Mouse (Mus musculus) T-helper 1 cell (primary cell): ENCODE data around the gene Fanca.

ENCODE experiments used
- in situ Hi-C: fragments of 300-600 bp; cut with MboI, MseI; formaldehyde crosslinking; loops from one replicate; pipeline ENCODE4 v1.15.1; 2025; ENCODE audit warnings: high pct_unique_total_duplicates

Gene Fanca

GRCm38 (mm10) chr8:123318467-123318911, at the start of gene Fanca:
TSS of gene Fanca (minus strand) at chr8:123318576.
- in situ Hi-C loops, result no loop called here

GRCm38 (mm10) chr8:123361082-123361739, 42.8 kb upstream of the Fanca start:
- in situ Hi-C loops, result no loop called here

GRCm38 (mm10) chr8:123353216-123353615, 34.8 kb upstream of the Fanca start:
- in situ Hi-C loops, result no loop called here

GRCm38 (mm10) chr8:123352786-123353185, 34.4 kb upstream of the Fanca start:
- in situ Hi-C loops, result no loop called here

GRCm38 (mm10) chr8:123352118-123352517, 33.7 kb upstream of the Fanca start:
- in situ Hi-C loops, result no loop called here

GRCm38 (mm10) chr8:123349073-123349472, 30.7 kb upstream of the Fanca start:
- in situ Hi-C loops, result no loop called here

- in situ Hi-C loops, result no loop called here
Observed at GRCm38 (mm10) chr8:123348237-123348843, 30.0 kb upstream of the Fanca start.

- in situ Hi-C loops, result no loop called here
Observed at GRCm38 (mm10) chr8:123347293-123347692, 28.9 kb upstream of the Fanca start.

- in situ Hi-C loops, result no loop called here
Observed at GRCm38 (mm10) chr8:123345856-123346255, 27.5 kb upstream of the Fanca start.

GRCm38 (mm10) chr8:123345135-123345534, 26.8 kb upstream of the Fanca start:
- in situ Hi-C loops, result no loop called here

GRCm38 (mm10) chr8:123343422-123343821, 25.0 kb upstream of the Fanca start:
- in situ Hi-C loops, result no loop called here

GRCm38 (mm10) chr8:123342911-123343310, 24.5 kb upstream of the Fanca start:
- in situ Hi-C loops, result no loop called here

- in situ Hi-C loops, result no loop called here
Observed at GRCm38 (mm10) chr8:123342253-123342652, 23.9 kb upstream of the Fanca start.

- in situ Hi-C loops, result no loop called here
Observed at GRCm38 (mm10) chr8:123341040-123342015, 23.0 kb upstream of the Fanca start.

GRCm38 (mm10) chr8:123340071-123340470, 21.7 kb upstream of the Fanca start:
- in situ Hi-C loops, result no loop called here

GRCm38 (mm10) chr8:123337475-123337874, 19.1 kb upstream of the Fanca start:
- in situ Hi-C loops, result no loop called here

GRCm38 (mm10) chr8:123334467-123334866, 16.1 kb upstream of the Fanca start:
- in situ Hi-C loops, result no loop called here

- in situ Hi-C loops, result no loop called here
Observed at GRCm38 (mm10) chr8:123333864-123334263, 15.5 kb upstream of the Fanca start.

- in situ Hi-C loops, result no loop called here
Observed at GRCm38 (mm10) chr8:123333091-123333587, 14.8 kb upstream of the Fanca start.

GRCm38 (mm10) chr8:123332262-123333090, 14.1 kb upstream of the Fanca start, which contains the start of gene Spire2:
TSS of gene Spire2 (plus strand) at chr8:123332713.
- in situ Hi-C loops, result no loop called here

- in situ Hi-C loops, result no loop called here
Observed at GRCm38 (mm10) chr8:123331810-123332209, 13.4 kb upstream of the Fanca start.
